Mouse (Mus musculus) thymus, adult 2 months (tissue): ENCODE results near the gene Aanat. TPM values are rescaled to one million over a fixed set of nuclear protein-coding genes. Genes with fewer than 3 reads are reported as not detected.
A peak's percentile ranks its signal among the peaks of the same experiment; 100 is the strongest.

Experiments
- DNase-seq: peaks from one replicate; pipeline ENCODE4 v3.0.0; 2021
- H3K27ac ChIP-seq: fragments of 200-500 bp; 2 replicates; pipeline ENCODE4 v1.5.1; 2012; ENCODE audit warnings: low read length, control low read depth; ENCODE audit not compliant: control insufficient read depth, insufficient read depth
- H3K27me3 ChIP-seq: fragments of 200-500 bp; 2 replicates; pipeline ENCODE4 v1.6.1; 2012; ENCODE audit warnings: mild to moderate bottlenecking, low read length, moderate library complexity, mixed read lengths; ENCODE audit not compliant: control insufficient read depth, insufficient read depth
- H3K36me3 ChIP-seq: fragments of 200-500 bp; 2 replicates; pipeline ENCODE4 v1.6.1; 2012; ENCODE audit warnings: mild to moderate bottlenecking, low read length, moderate library complexity; ENCODE audit not compliant: control insufficient read depth, insufficient read depth
- H3K4me1 ChIP-seq: fragments of 200-500 bp; replicated peaks from 2 replicates; pipeline ENCODE4 v1.6.1; 2012; ENCODE audit warnings: low read length; ENCODE audit not compliant: control insufficient read depth, insufficient read depth
- H3K4me3 ChIP-seq: fragments of 200-500 bp; 2 replicates; pipeline ENCODE4 v1.5.1; 2012; ENCODE audit warnings: mild to moderate bottlenecking, low read length, control low read depth, moderate library complexity; ENCODE audit not compliant: control insufficient read depth, insufficient read depth
- CTCF ChIP-seq: fragments of 200-500 bp; IDR thresholded peaks from 2 replicates; pipeline ENCODE4 v1.5.1; 2012; ENCODE audit warnings: mild to moderate bottlenecking, control low read depth, low read length, moderate library complexity, borderline replicate concordance; ENCODE audit not compliant: control insufficient read depth, poor library complexity, insufficient read depth; ENCODE audit errors: extremely low read depth
- POLR2A ChIP-seq: fragments of 200-500 bp; IDR thresholded peaks from 2 replicates; pipeline ENCODE4 v1.6.1; 2012; ENCODE audit warnings: mild to moderate bottlenecking, low read length, control low read depth, moderate library complexity; ENCODE audit not compliant: control insufficient read depth, poor library complexity, insufficient read depth; ENCODE audit errors: extremely low read depth
- WGBS: fragments of 180-500 bp; shearing (Covaris S2); methylation state at CpG from one replicate; pipeline ENCODE4 v1.1.7; 2018; 5-methylcytosine and 5-hydroxymethylcytosine counted together
- polyA plus RNA-seq: library from polyadenylated mRNA; depleted of rRNA; stranded (reverse); fragments of >200 nt; gene quantifications from 2 replicates; pipeline ENCODE4 v1.2.3, GENCODE M21; 2012

Gene Aanat
- polyA plus RNA-seq, 1 experiment: not detected

DNA sequence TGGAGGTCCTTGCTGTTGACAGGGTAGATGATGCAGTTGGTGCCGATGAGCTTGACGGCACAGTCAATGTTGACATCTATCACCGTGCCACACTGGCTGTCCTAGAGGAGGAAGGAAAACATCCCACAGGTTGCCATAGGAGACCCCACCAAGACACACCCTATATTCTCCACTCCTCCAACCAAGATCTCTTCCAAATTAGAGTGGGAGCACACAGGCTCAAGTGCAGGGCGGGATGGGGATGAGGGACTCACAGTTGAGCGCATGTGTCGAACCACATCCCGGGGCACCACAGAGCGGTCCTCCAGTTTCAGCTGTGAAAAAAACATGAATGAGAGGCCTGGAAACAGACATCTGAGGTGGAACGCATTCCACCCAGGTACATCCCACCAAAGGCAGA, 37.5 kb upstream of the Aanat start:
- 98% methylated on average over 9 of the region's 9 CpGs for WGBS

GRCm38 (mm10) chr11:116549273-116550038, 36.8 kb upstream of the Aanat start:
- Histone ChIP-seq H3K27me3 (no peaks in the 10 kb centered on the region), H3K4me1 (peaks cover 4% of the 10 kb centered on the region), H3K4me3 (no peak overlapping the region), H3K36me3 (peaks cover under 1% of the 10 kb centered on the region; the same call in 1 of the 2 replicates), H3K27ac (no peak overlapping the region)
- DNase-seq: no peak
- TF ChIP-seq POLR2A (no peak), CTCF (no peak)
- 76% methylated on average over 11 of the region's 11 CpGs for WGBS

More for the DNA sequence above, 37.5 kb upstream of the Aanat start:
- H3K27ac ChIP-seq: no peak overlapping the region
- no peak for DNase-seq
- H3K4me1 ChIP-seq: no peaks in the 10 kb centered on the region
- H3K27me3 ChIP-seq: no peaks in the 10 kb centered on the region
- TF ChIP-seq CTCF: no peak
- TF ChIP-seq POLR2A: no peak
- H3K4me3 ChIP-seq: no peak overlapping the region
- H3K36me3 ChIP-seq: peaks cover 7% of the 10 kb centered on the region

- no peak overlapping the region for H3K4me3 ChIP-seq
- no peak for DNase-seq
- H3K27ac ChIP-seq: no peak overlapping the region
- H3K27me3 ChIP-seq: no peaks in the 10 kb centered on the region
- H3K36me3 ChIP-seq: no peaks in the 10 kb centered on the region
- 88% methylated on average over 7 of the region's 7 CpGs for WGBS
- H3K4me1 ChIP-seq: peaks cover 4% of the 10 kb centered on the region
- TF ChIP-seq POLR2A: no peak
- no peak for TF ChIP-seq CTCF
Observed at GRCm38 (mm10) chr11:116550748-116551147, 35.5 kb upstream of the Aanat start.

GRCm38 (mm10) chr11:116552194-116552593, 34.0 kb upstream of the Aanat start:
- WGBS: 97% methylated on average over 1 of the region's 1 CpGs
- H3K4me3 ChIP-seq: no peak overlapping the region
- H3K4me1 ChIP-seq: peaks cover 4% of the 10 kb centered on the region
- H3K36me3 ChIP-seq: no peaks in the 10 kb centered on the region
- TF ChIP-seq POLR2A: no peak
- no peak for TF ChIP-seq CTCF
- H3K27me3 ChIP-seq: no peaks in the 10 kb centered on the region
- no peak overlapping the region for H3K27ac ChIP-seq
- no peak for DNase-seq

- peak; percentile 39 for DNase-seq
- no peak for TF ChIP-seq POLR2A
- peak; percentile 17; the same call in 1 of the 2 replicates for TF ChIP-seq CTCF
Observed at GRCm38 (mm10) chr11:116554171-116554878, 31.9 kb upstream of the Aanat start.

GRCm38 (mm10) chr11:116555572-116555971, 30.7 kb upstream of the Aanat start:
- Histone ChIP-seq H3K36me3 (no peaks in the 10 kb centered on the region), H3K4me3 (no peak overlapping the region), H3K27ac (no peak overlapping the region), H3K27me3 (no peaks in the 10 kb centered on the region), H3K4me1 (peaks cover 4% of the 10 kb centered on the region)
- TF ChIP-seq POLR2A (no peak), CTCF (no peak)
- DNase-seq: no peak
- WGBS: 0% methylated on average over 1 of the region's 1 CpGs

More at GRCm38 (mm10) chr11:116554171-116554878, 31.9 kb upstream of the Aanat start:
- no peaks in the 10 kb centered on the region for H3K36me3 ChIP-seq
- no peaks in the 10 kb centered on the region for H3K27me3 ChIP-seq
- H3K27ac ChIP-seq: no peak overlapping the region
- H3K4me3 ChIP-seq: no peak overlapping the region
- WGBS: 22% methylated on average over 12 of the region's 12 CpGs
- peaks cover 4% of the 10 kb centered on the region for H3K4me1 ChIP-seq
